Mouse (Mus musculus): ENCODE data around the gene Nol11.

- TF ChIP-seq CTCF (IDR thresholded peaks at IDR 0.05 in 2 of 3, conservative IDR thresholded peaks at IDR 0.05 in 1 of 3; ENCODE audit: control insufficient read depth in 1 of 3, insufficient read depth in 1 of 3, low read depth in 2 of 3, low read length in 3 of 3, poor library complexity in 1 of 3, severe bottlenecking in 1 of 3) (no peak), ELF1 (IDR thresholded peaks at IDR 0.05; ENCODE audit: low read depth, low read length) (no peak)
These were observed 20.6 kb upstream of the Nol11 start for GRCm38 (mm10) chr11:107209818-107210217.

Data from MEL (cell line).